Mouse (Mus musculus) lung, postnatal 0 days (tissue): ENCODE results near the gene Hspa1b. TPM values are rescaled to one million over a fixed set of nuclear protein-coding genes. Genes with fewer than 3 reads are reported as not detected.
A peak's percentile ranks its signal among the peaks of the same experiment; 100 is the strongest.

Source experiments
- ATAC-seq: fragments of 200-750 bp; cut with Nextera tagmentation; 2 replicates; pipeline ENCODE4 v1.8.0; 2017; ENCODE audit warnings: moderate library complexity
- DNase-seq: peaks from one replicate; pipeline ENCODE4 v3.0.0-alpha.2; 2016; ENCODE audit warnings: low spot score
- H3K27ac ChIP-seq: fragments of 300-500 bp; sonication (generic); 2 replicates; pipeline ENCODE4 v1.5.1; 2014; ENCODE audit warnings: antibody characterized with exemption, mild to moderate bottlenecking, low read length, mixed read lengths
- H3K27me3 ChIP-seq: fragments of 300-500 bp; sonication (generic); replicated peaks from 2 replicates; pipeline ENCODE4 v1.6.1; 2014; ENCODE audit warnings: low read length, mixed read lengths; ENCODE audit not compliant: insufficient read depth
- H3K36me3 ChIP-seq: fragments of 300-500 bp; sonication (generic); 2 replicates; pipeline ENCODE4 v1.6.1; 2014; ENCODE audit warnings: low read length, mixed read lengths; ENCODE audit not compliant: insufficient read depth
- H3K4me1 ChIP-seq: fragments of 300-500 bp; sonication (generic); 2 replicates; pipeline ENCODE4 v1.6.1; 2014; ENCODE audit warnings: antibody characterized with exemption, low read depth, low read length, mixed read lengths; ENCODE audit not compliant: insufficient read depth
- H3K4me2 ChIP-seq: fragments of 300-500 bp; sonication (generic); replicated peaks from 2 replicates; pipeline ENCODE4 v1.6.1; 2014; ENCODE audit warnings: low read depth, mild to moderate bottlenecking, low read length, moderate library complexity, mixed read lengths
- H3K4me3 ChIP-seq: fragments of 300-500 bp; sonication (generic); 2 replicates; pipeline ENCODE4 v1.5.1; 2014; ENCODE audit warnings: low read depth, low read length
- H3K9ac ChIP-seq: fragments of 300-500 bp; sonication (generic); replicated peaks from 2 replicates; pipeline ENCODE4 v1.6.1; 2014; ENCODE audit warnings: low read depth, mild to moderate bottlenecking
- H3K9me3 ChIP-seq: fragments of 300-500 bp; sonication (generic); 2 replicates; pipeline ENCODE4 v1.6.1; 2016; ENCODE audit warnings: low read length, mixed read lengths
- CTCF ChIP-seq: IDR thresholded peaks from 2 replicates; pipeline ENCODE4 v1.5.1; 2016; ENCODE audit warnings: antibody characterized with exemption, mild to moderate bottlenecking
- EP300 ChIP-seq: IDR thresholded peaks from 2 replicates; pipeline ENCODE4 v1.6.1; 2016; ENCODE audit warnings: antibody characterized with exemption, mild to moderate bottlenecking, control low read depth
- WGBS: fragments of 180-500 bp; shearing (Covaris S2); extraction: QIAGEN DNeasy Blood & Tissue Kit; methylation state at CpG from one replicate; pipeline ENCODE4 v1.1.7; 2014; 5-methylcytosine and 5-hydroxymethylcytosine counted together
- polyA plus RNA-seq: library from polyadenylated mRNA; unstranded; fragments of >200 nt; fragmentation: Nextera tagmentation; extraction: Ambion mirVana; gene quantifications from 2 replicates; pipeline ENCODE4 v1.2.1, GENCODE M21; 2015

Gene Hspa1b
- polyA plus RNA-seq, 1 experiment from 2014 or later: 0.50 TPM

- no peak overlapping the region for H3K27ac ChIP-seq
These were observed 2.7 kb downstream of the Hspa1b start for GRCm38 (mm10) chr17:34956340-34956739.

GRCm38 (mm10) chr17:34955884-34956283 is 3.2 kb downstream of the Hspa1b start:
- no peak overlapping the region for H3K4me2 ChIP-seq
- no peak overlapping the region for H3K9ac ChIP-seq
- no peak for DNase-seq
- no peaks in the 10 kb centered on the region for H3K9me3 ChIP-seq
- peaks cover 6% of the 10 kb centered on the region; the same call in 1 of the 2 replicates for H3K4me1 ChIP-seq
- TF ChIP-seq EP300 (no peak), CTCF (no peak)
- no peaks in the 10 kb centered on the region for H3K27me3 ChIP-seq
- H3K4me3 ChIP-seq: no peak overlapping the region
- no peaks in the 10 kb centered on the region for H3K36me3 ChIP-seq
- 77% methylated on average over 3 of the region's 3 CpGs for WGBS
- no peak overlapping the region for H3K27ac ChIP-seq
- no peak for ATAC-seq

More at GRCm38 (mm10) chr17:34956340-34956739, 2.7 kb downstream of the Hspa1b start:
- H3K4me1 ChIP-seq: peaks cover 3% of the 10 kb centered on the region; the same call in 1 of the 2 replicates
- DNase-seq (peak; percentile 75), ATAC-seq (no peak)
- H3K36me3 ChIP-seq: no peaks in the 10 kb centered on the region
- H3K4me3 ChIP-seq: no peak overlapping the region
- no peak overlapping the region for H3K9ac ChIP-seq
- TF ChIP-seq CTCF (peak; percentile 67), EP300 (no peak)
- H3K4me2 ChIP-seq: no peak overlapping the region
- WGBS: 24% methylated on average over 1 of the region's 1 CpGs
- H3K9me3 ChIP-seq: no peaks in the 10 kb centered on the region
- H3K27me3 ChIP-seq: no peaks in the 10 kb centered on the region

GRCm38 (mm10) chr17:34954831-34955230 is 4.2 kb downstream of the Hspa1b start:
- Histone ChIP-seq H3K9me3 (no peaks in the 10 kb centered on the region), H3K27ac (no peak overlapping the region), H3K4me3 (no peak overlapping the region), H3K9ac (no peak overlapping the region), H3K4me1 (peaks cover 6% of the 10 kb centered on the region; the same call in 1 of the 2 replicates), H3K36me3 (no peaks in the 10 kb centered on the region), H3K4me2 (no peak overlapping the region), H3K27me3 (no peaks in the 10 kb centered on the region)
- DNase-seq (no peak), ATAC-seq (no peak)
- no peak for TF ChIP-seq EP300
- no peak for TF ChIP-seq CTCF
- 77% methylated on average over 4 of the region's 4 CpGs for WGBS

- Histone ChIP-seq H3K4me1 (peaks cover 6% of the 10 kb centered on the region; the same call in 1 of the 2 replicates), H3K4me3 (no peak overlapping the region), H3K27ac (no peak overlapping the region), H3K27me3 (no peaks in the 10 kb centered on the region), H3K36me3 (no peaks in the 10 kb centered on the region), H3K9me3 (no peaks in the 10 kb centered on the region), H3K4me2 (no peak overlapping the region), H3K9ac (no peak overlapping the region)
- no peak for ATAC-seq
- 93% methylated on average over 4 of the region's 4 CpGs for WGBS
- no peak for DNase-seq
- TF ChIP-seq CTCF (no peak), EP300 (no peak)
These were observed 5.1 kb downstream of the Hspa1b start for GRCm38 (mm10) chr17:34953904-34954303.

- DNase-seq (no peak), ATAC-seq (no peak)
- Histone ChIP-seq H3K36me3 (no peaks in the 10 kb centered on the region), H3K27me3 (no peaks in the 10 kb centered on the region), H3K9ac (no peak overlapping the region), H3K9me3 (no peaks in the 10 kb centered on the region), H3K4me3 (no peak overlapping the region), H3K27ac (no peak overlapping the region), H3K4me2 (no peak overlapping the region), H3K4me1 (peaks cover 6% of the 10 kb centered on the region; the same call in 1 of the 2 replicates)
- TF ChIP-seq CTCF (no peak), EP300 (no peak)
- 81% methylated on average over 3 of the region's 3 CpGs for WGBS
These were observed 5.8 kb downstream of the Hspa1b start for GRCm38 (mm10) chr17:34953258-34953657.

GRCm38 (mm10) chr17:34952378-34953040 is 6.5 kb downstream of the Hspa1b start:
- peak overlapping the region; percentile 54 for H3K27ac ChIP-seq
- no peaks in the 10 kb centered on the region for H3K27me3 ChIP-seq
- no peaks in the 10 kb centered on the region for H3K36me3 ChIP-seq
- under 1% methylated on average over 23 of the region's 23 CpGs for WGBS
- peak overlapping the region; percentile 61 for H3K9ac ChIP-seq
- H3K4me3 ChIP-seq: peak overlapping the region; percentile 69
- peaks cover 6% of the 10 kb centered on the region; the same call in 1 of the 2 replicates for H3K4me1 ChIP-seq
- peak; percentile 89 for DNase-seq
- H3K9me3 ChIP-seq: no peaks in the 10 kb centered on the region
- peak; percentile 83 for TF ChIP-seq CTCF
- TF ChIP-seq EP300: peak; percentile 95
- peak; percentile 85 for ATAC-seq
- H3K4me2 ChIP-seq: peak overlapping the region; percentile 96
